Mouse (Mus musculus) hindbrain, embryonic 15.5 days (tissue): ENCODE results near the gene Macrod2. TPM values are rescaled to one million over a fixed set of nuclear protein-coding genes. Genes with fewer than 3 reads are reported as not detected.

ENCODE experiments used
- ATAC-seq: fragments of 200-750 bp; cut with Nextera tagmentation; 2 replicates; pipeline ENCODE4 v1.8.0; 2017; ENCODE audit warnings: low read depth, moderate number of reproducible peaks, moderate TSS enrichment; ENCODE audit not compliant: low FRiP score
- H3K27ac ChIP-seq: fragments of 300-500 bp; sonication (generic); replicated peaks from 2 replicates; pipeline ENCODE4 v1.5.1; 2015; ENCODE audit warnings: mild to moderate bottlenecking, inconsistent platforms
- H3K27me3 ChIP-seq: fragments of 300-500 bp; sonication (generic); 2 replicates; pipeline ENCODE4 v1.6.1; 2015; ENCODE audit warnings: control low read depth, inconsistent platforms
- H3K36me3 ChIP-seq: fragments of 300-500 bp; sonication (generic); 2 replicates; pipeline ENCODE4 v1.6.1; 2015; ENCODE audit warnings: control low read depth, inconsistent platforms
- H3K4me1 ChIP-seq: fragments of 300-500 bp; sonication (generic); replicated peaks from 2 replicates; pipeline ENCODE4 v1.6.1; 2015; ENCODE audit warnings: control low read depth, inconsistent platforms
- H3K4me2 ChIP-seq: fragments of 300-500 bp; sonication (generic); 2 replicates; pipeline ENCODE4 v1.6.1; 2015; ENCODE audit warnings: moderate library complexity, mild to moderate bottlenecking, inconsistent platforms
- H3K4me3 ChIP-seq: fragments of 300-500 bp; sonication (generic); 2 replicates; pipeline ENCODE4 v1.5.1; 2015; ENCODE audit warnings: mild to moderate bottlenecking, inconsistent platforms
- H3K9ac ChIP-seq: fragments of 300-500 bp; sonication (generic); 2 replicates; pipeline ENCODE4 v1.6.1; 2015; ENCODE audit warnings: inconsistent platforms
- H3K9me3 ChIP-seq: fragments of 300-500 bp; sonication (generic); 2 replicates; pipeline ENCODE4 v1.6.1; 2016; ENCODE audit warnings: control low read depth, inconsistent platforms
- WGBS: fragments of 180-500 bp; shearing (Covaris S2); methylation state at CpG from one replicate; pipeline ENCODE4 v1.1.7; 2015; 5-methylcytosine and 5-hydroxymethylcytosine counted together
- polyA plus RNA-seq: library from polyadenylated mRNA; unstranded; fragments of >200 nt; fragmentation: Nextera tagmentation; extraction: Ambion mirVana; gene quantifications from 2 replicates; pipeline ENCODE4 v1.2.1, GENCODE M21; 2015

Macrod2 gene
- polyA plus RNA-seq, 1 experiment from 2014 or later = 78.6 TPM

GRCm38 (mm10) chr2:141878473-141878872, 1483.4 kb downstream of the Macrod2 start:
- H3K27ac ChIP-seq = no peak overlapping the region
- no peak overlapping the region for H3K9ac ChIP-seq
- no peak overlapping the region for H3K4me2 ChIP-seq
- no peak overlapping the region for H3K4me3 ChIP-seq
- H3K27me3 ChIP-seq = no peaks in the 10 kb centered on the region
- no peaks in the 10 kb centered on the region for H3K4me1 ChIP-seq
- WGBS = 82% methylated on average over 1 of the region's 1 CpGs
- no peaks in the 10 kb centered on the region for H3K36me3 ChIP-seq
- ATAC-seq = no peak
- no peaks in the 10 kb centered on the region for H3K9me3 ChIP-seq

DNA sequence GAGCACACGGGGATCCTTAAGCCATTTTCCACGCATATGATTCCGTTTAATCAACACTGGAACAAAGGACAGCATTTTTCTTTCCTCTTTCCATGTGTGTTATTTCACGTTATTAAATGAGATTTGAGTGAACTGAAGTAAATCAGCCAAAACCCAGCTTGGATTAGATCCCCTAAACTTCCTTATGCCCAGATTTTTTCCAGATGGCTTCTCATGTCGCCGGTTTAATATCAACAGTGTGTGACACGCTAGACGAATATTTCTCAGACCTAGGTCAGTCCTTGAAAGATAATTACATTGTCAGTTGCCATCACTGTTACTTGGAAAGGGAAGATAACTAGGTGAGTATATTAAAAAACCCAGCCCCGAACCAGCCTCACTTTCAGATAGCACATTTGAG, 1484.6 kb downstream of the Macrod2 start:
- no peak for ATAC-seq
- no peak overlapping the region for H3K4me3 ChIP-seq
- H3K27ac ChIP-seq = no peak overlapping the region
- no peaks in the 10 kb centered on the region for H3K4me1 ChIP-seq
- H3K9me3 ChIP-seq = no peaks in the 10 kb centered on the region
- H3K9ac ChIP-seq = no peak overlapping the region
- H3K27me3 ChIP-seq = no peaks in the 10 kb centered on the region
- no peaks in the 10 kb centered on the region for H3K36me3 ChIP-seq
- H3K4me2 ChIP-seq = no peak overlapping the region
- WGBS = 49% methylated on average over 9 of the region's 9 CpGs

GRCm38 (mm10) chr2:141886694-141887474, 1491.8 kb downstream of the Macrod2 start:
- no peak overlapping the region for H3K27ac ChIP-seq
- no peaks in the 10 kb centered on the region for H3K36me3 ChIP-seq
- ATAC-seq = no peak
- H3K4me2 ChIP-seq = no peak overlapping the region
- H3K4me3 ChIP-seq = no peak overlapping the region
- no peak overlapping the region for H3K9ac ChIP-seq
- 71% methylated on average over 11 of the region's 11 CpGs for WGBS
- H3K9me3 ChIP-seq = no peaks in the 10 kb centered on the region
- no peaks in the 10 kb centered on the region for H3K4me1 ChIP-seq
- no peaks in the 10 kb centered on the region for H3K27me3 ChIP-seq

DNA sequence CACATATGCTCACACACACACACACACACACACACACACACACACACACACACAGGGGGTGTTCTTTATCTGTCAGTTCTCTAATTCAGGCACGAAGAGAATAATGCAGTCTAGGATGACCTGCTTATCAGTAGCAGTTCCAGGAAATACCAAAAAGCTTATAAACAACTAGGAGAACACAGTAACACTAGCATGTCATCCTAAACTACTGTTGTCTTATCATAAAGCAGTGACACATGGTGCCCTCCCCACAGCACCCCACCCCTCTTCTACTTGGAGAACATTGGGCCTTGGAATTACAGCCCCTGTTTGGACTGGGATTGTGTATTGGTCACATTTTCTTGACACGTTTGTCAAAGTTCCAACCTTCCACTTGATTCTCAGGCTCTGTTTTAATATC, 1494.4 kb downstream of the Macrod2 start:
- Histone ChIP-seq H3K27me3 (no peaks in the 10 kb centered on the region), H3K36me3 (no peaks in the 10 kb centered on the region)
- no peak for ATAC-seq

GRCm38 (mm10) chr2:141897951-141898350, 1502.8 kb downstream of the Macrod2 start:
- Histone ChIP-seq H3K4me1 (no peaks in the 10 kb centered on the region), H3K4me3 (no peak overlapping the region), H3K9ac (no peak overlapping the region), H3K27me3 (no peaks in the 10 kb centered on the region), H3K27ac (no peak overlapping the region), H3K9me3 (no peaks in the 10 kb centered on the region), H3K4me2 (no peak overlapping the region), H3K36me3 (no peaks in the 10 kb centered on the region)
- ATAC-seq = no peak

More for the DNA sequence above, 1494.4 kb downstream of the Macrod2 start:
- Histone ChIP-seq H3K4me3 (no peak overlapping the region), H3K9ac (no peak overlapping the region), H3K9me3 (no peaks in the 10 kb centered on the region), H3K4me1 (no peaks in the 10 kb centered on the region), H3K4me2 (no peak overlapping the region), H3K27ac (no peak overlapping the region)
- WGBS = 77% methylated on average over 2 of the region's 2 CpGs

DNA sequence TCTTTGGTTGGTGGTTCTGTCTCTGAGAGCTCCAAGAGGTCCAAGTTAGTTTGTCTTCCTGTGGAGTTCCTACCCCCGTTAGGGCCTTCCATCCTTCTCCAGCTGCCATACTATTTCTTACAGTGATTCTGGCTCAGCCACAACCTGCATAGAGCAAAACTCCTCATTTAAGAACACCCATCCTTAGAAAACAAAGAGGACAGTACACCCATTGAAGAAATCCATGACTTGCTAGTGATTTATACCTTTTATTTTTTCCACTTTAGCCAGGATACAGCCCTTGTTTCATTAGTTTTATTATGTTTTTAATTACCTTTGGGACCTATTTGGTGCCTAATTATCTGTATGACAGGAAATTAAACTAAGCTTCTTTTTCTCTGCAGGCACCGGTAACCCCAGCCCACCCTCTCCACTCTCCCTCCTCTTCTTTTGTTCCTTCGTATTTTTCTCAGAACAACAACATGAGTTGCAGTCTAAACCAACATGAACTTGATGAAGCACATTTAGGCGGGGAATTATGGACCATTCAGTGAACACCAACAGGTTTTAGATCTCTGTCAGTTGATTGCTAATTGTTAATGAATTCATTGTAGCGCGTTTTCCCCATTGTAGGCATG, 1516.8 kb downstream of the Macrod2 start:
- Histone ChIP-seq H3K4me2 (no peak overlapping the region), H3K27ac (no peak overlapping the region), H3K9ac (no peak overlapping the region), H3K4me3 (no peak overlapping the region), H3K36me3 (no peaks in the 10 kb centered on the region), H3K4me1 (peaks cover 12% of the 10 kb centered on the region; the same call in 1 of the 2 replicates), H3K9me3 (no peaks in the 10 kb centered on the region), H3K27me3 (no peaks in the 10 kb centered on the region)
- 49% methylated on average over 6 of the region's 6 CpGs for WGBS
- no peak; the same call in 1 of the 2 replicates for ATAC-seq

DNA sequence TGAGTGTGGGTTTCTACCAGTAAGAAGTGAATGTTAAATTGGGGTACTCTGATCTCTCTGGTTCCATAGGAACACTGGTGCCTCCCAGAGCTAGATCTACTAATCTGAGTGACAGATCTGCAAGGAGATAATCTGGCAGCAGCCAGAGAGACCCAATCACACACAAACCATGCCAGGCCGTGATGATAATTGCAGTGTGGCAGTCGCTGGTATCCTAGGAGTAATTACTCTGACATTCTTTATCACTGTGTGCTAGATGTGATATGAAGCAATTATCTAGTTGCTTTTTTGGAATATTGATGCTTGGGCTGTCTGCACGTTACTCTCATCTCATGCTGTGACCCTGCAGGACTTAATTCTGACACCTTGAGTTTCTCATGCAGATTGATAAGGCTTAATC, 1518.4 kb downstream of the Macrod2 start:
- ATAC-seq = peak; percentile 63; the same call in 1 of the 2 replicates

GRCm38 (mm10) chr2:141913894-141914293, 1518.8 kb downstream of the Macrod2 start:
- Histone ChIP-seq H3K4me3 (no peak overlapping the region), H3K27ac (no peak overlapping the region), H3K36me3 (no peaks in the 10 kb centered on the region), H3K27me3 (no peaks in the 10 kb centered on the region), H3K9me3 (no peaks in the 10 kb centered on the region), H3K9ac (no peak overlapping the region), H3K4me2 (no peak overlapping the region), H3K4me1 (peaks cover 12% of the 10 kb centered on the region; the same call in 1 of the 2 replicates)
- 43% methylated on average over 6 of the region's 6 CpGs for WGBS
- 0 out of 2 replicates have a peak, but pooled peaks have one; percentile 48 for ATAC-seq

More for the DNA sequence above, 1518.4 kb downstream of the Macrod2 start:
- Histone ChIP-seq H3K36me3 (no peaks in the 10 kb centered on the region), H3K4me3 (no peak overlapping the region), H3K4me2 (no peak overlapping the region), H3K27me3 (no peaks in the 10 kb centered on the region), H3K9me3 (no peaks in the 10 kb centered on the region), H3K9ac (no peak overlapping the region), H3K4me1 (peaks cover 12% of the 10 kb centered on the region; the same call in 1 of the 2 replicates), H3K27ac (no peak overlapping the region)
- WGBS = 34% methylated on average over 3 of the region's 3 CpGs

- no peaks in the 10 kb centered on the region for H3K27me3 ChIP-seq
- H3K9me3 ChIP-seq = no peaks in the 10 kb centered on the region
- H3K4me3 ChIP-seq = no peak overlapping the region
- no peaks in the 10 kb centered on the region for H3K36me3 ChIP-seq
- no peak for ATAC-seq
- H3K4me1 ChIP-seq = no peaks in the 10 kb centered on the region
- H3K4me2 ChIP-seq = no peak overlapping the region
- H3K9ac ChIP-seq = no peak overlapping the region
- 83% methylated on average over 2 of the region's 2 CpGs for WGBS
- H3K27ac ChIP-seq = no peak overlapping the region
Measured at GRCm38 (mm10) chr2:141920377-141920992, 1525.4 kb downstream of the Macrod2 start.

GRCm38 (mm10) chr2:141935130-141935529, 1540.0 kb downstream of the Macrod2 start:
- Histone ChIP-seq H3K9ac (no peak overlapping the region), H3K4me3 (no peak overlapping the region), H3K27me3 (no peaks in the 10 kb centered on the region), H3K36me3 (no peaks in the 10 kb centered on the region), H3K9me3 (no peaks in the 10 kb centered on the region), H3K4me2 (no peak overlapping the region), H3K27ac (no peak overlapping the region), H3K4me1 (no peaks in the 10 kb centered on the region)
- 67% methylated on average over 2 of the region's 2 CpGs for WGBS
- ATAC-seq = no peak

- Histone ChIP-seq H3K9ac (no peak overlapping the region), H3K27me3 (no peaks in the 10 kb centered on the region), H3K36me3 (no peaks in the 10 kb centered on the region), H3K9me3 (no peaks in the 10 kb centered on the region), H3K4me3 (no peak overlapping the region), H3K27ac (no peak overlapping the region), H3K4me2 (no peak overlapping the region), H3K4me1 (0 out of 2 replicates have a peak, but pooled peaks cover 3% of the 10 kb centered on the region)
- WGBS = 44% methylated on average over 1 of the region's 1 CpGs
- ATAC-seq = peak; percentile 48; the same call in 1 of the 2 replicates
Measured at GRCm38 (mm10) chr2:141954795-141955194, 1559.7 kb downstream of the Macrod2 start.

DNA sequence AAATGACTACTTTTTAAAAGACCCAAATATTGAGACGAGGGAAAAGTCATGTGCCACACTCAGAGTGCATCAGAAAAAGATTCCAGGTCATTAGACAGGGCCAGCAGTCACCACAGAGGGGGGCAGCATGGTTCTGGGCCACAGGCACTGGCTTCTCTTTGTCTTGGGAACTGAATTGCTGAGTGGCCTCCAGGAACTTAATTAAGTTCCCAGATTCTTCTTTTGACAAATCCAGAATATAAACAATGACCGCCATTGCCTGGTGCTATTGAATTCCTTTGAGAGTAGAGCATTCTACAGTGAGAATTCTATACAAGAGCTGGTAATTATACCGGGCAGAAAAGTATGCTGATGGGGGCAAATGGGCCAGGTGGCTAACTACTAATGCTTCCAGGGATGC, 1560.1 kb downstream of the Macrod2 start:
- Histone ChIP-seq H3K27ac (no peak overlapping the region), H3K36me3 (no peaks in the 10 kb centered on the region), H3K4me2 (no peak overlapping the region), H3K4me3 (no peak overlapping the region), H3K4me1 (0 out of 2 replicates have a peak, but pooled peaks cover 3% of the 10 kb centered on the region), H3K9ac (no peak overlapping the region), H3K27me3 (no peaks in the 10 kb centered on the region), H3K9me3 (no peaks in the 10 kb centered on the region)
- peak; percentile 72; the same call in 1 of the 2 replicates for ATAC-seq
- 11% methylated on average over 3 of the region's 3 CpGs for WGBS
